Mouse (Mus musculus): ENCODE data around the gene Txnrd2. TPM values are rescaled to one million over a fixed set of nuclear protein-coding genes. Genes with fewer than 3 reads are reported as not detected.

Gene Txnrd2
- polyA plus RNA-seq, 1 experiment from 2014 or later = 34.5 TPM

GRCm38 (mm10) chr16:18386451-18386850 lies 39.7 kb upstream of the Txnrd2 start:
- Histone ChIP-seq H3K27me3 (replicated peaks) (no peaks in the 10 kb centered on the region), H3K4me3 (no peak overlapping the region), H3K27ac (replicated peaks) (no peak overlapping the region), H3K4me1 (peaks cover 44% of the 10 kb centered on the region), H3K4me2 (no peak overlapping the region), H3K9ac (no peak overlapping the region), H3K9me3 (no peaks in the 10 kb centered on the region), H3K36me3 (no peaks in the 10 kb centered on the region)
- 78% methylated on average over 7 of the region's 7 CpGs for WGBS
- ATAC-seq (ENCODE audit: extremely low read depth, insufficient number of reproducible peaks, low FRiP score, low TSS enrichment) = no peak

- Histone ChIP-seq H3K27ac (replicated peaks) (no peak overlapping the region; the same call in 1 of the 2 replicates), H3K4me2 (no peak overlapping the region), H3K36me3 (no peaks in the 10 kb centered on the region), H3K4me3 (no peak overlapping the region), H3K9ac (no peak overlapping the region), H3K9me3 (no peaks in the 10 kb centered on the region), H3K4me1 (peaks cover 41% of the 10 kb centered on the region), H3K27me3 (replicated peaks) (no peaks in the 10 kb centered on the region)
- WGBS = 50% methylated on average over 3 of the region's 3 CpGs
- ATAC-seq (ENCODE audit: extremely low read depth, insufficient number of reproducible peaks, low FRiP score, low TSS enrichment) = no peak
Observed at GRCm38 (mm10) chr16:18386972-18387371, 39.2 kb upstream of the Txnrd2 start.

GRCm38 (mm10) chr16:18387704-18388582 lies 38.2 kb upstream of the Txnrd2 start:
- 32% methylated on average over 5 of the region's 7 CpGs for WGBS
- H3K27ac ChIP-seq (replicated peaks) = peak overlapping the region; percentile 45
- H3K36me3 ChIP-seq = no peaks in the 10 kb centered on the region
- H3K4me2 ChIP-seq = peak overlapping the region; percentile 6; the same call in 1 of the 2 replicates
- peaks cover 41% of the 10 kb centered on the region for H3K4me1 ChIP-seq
- ATAC-seq (ENCODE audit: extremely low read depth, insufficient number of reproducible peaks, low FRiP score, low TSS enrichment) = no peak
- H3K9ac ChIP-seq = peak overlapping the region; percentile 53
- no peak overlapping the region for H3K4me3 ChIP-seq
- H3K9me3 ChIP-seq = no peaks in the 10 kb centered on the region
- H3K27me3 ChIP-seq (replicated peaks) = no peaks in the 10 kb centered on the region

GRCm38 (mm10) chr16:18388583-18389435 lies 37.4 kb upstream of the Txnrd2 start:
- Histone ChIP-seq H3K27ac (replicated peaks) (peak overlapping the region; percentile 45; the same call in 1 of the 2 replicates), H3K27me3 (replicated peaks) (no peaks in the 10 kb centered on the region), H3K36me3 (no peaks in the 10 kb centered on the region), H3K9ac (peak overlapping the region; percentile 53), H3K4me1 (peaks cover 41% of the 10 kb centered on the region), H3K9me3 (no peaks in the 10 kb centered on the region), H3K4me2 (no peak overlapping the region), H3K4me3 (no peak overlapping the region)
- ATAC-seq (ENCODE audit: extremely low read depth, insufficient number of reproducible peaks, low FRiP score, low TSS enrichment) = no peak
- WGBS = 83% methylated on average over 14 of the region's 14 CpGs

GRCm38 (mm10) chr16:18390399-18390798 lies 35.8 kb upstream of the Txnrd2 start:
- Histone ChIP-seq H3K27me3 (replicated peaks) (no peaks in the 10 kb centered on the region), H3K4me2 (no peak overlapping the region), H3K4me3 (no peak overlapping the region), H3K27ac (replicated peaks) (no peak overlapping the region), H3K9ac (no peak overlapping the region), H3K4me1 (peaks cover 55% of the 10 kb centered on the region), H3K9me3 (no peaks in the 10 kb centered on the region), H3K36me3 (no peaks in the 10 kb centered on the region)
- ATAC-seq (ENCODE audit: extremely low read depth, insufficient number of reproducible peaks, low FRiP score, low TSS enrichment) = no peak
- WGBS = 69% methylated on average over 6 of the region's 6 CpGs

- no peak overlapping the region for H3K9ac ChIP-seq
- H3K4me1 ChIP-seq = peaks cover 61% of the 10 kb centered on the region
- no peak overlapping the region for H3K4me3 ChIP-seq
- H3K27me3 ChIP-seq (replicated peaks) = no peaks in the 10 kb centered on the region
- H3K9me3 ChIP-seq = no peaks in the 10 kb centered on the region
- no peak for ATAC-seq (ENCODE audit: extremely low read depth, insufficient number of reproducible peaks, low FRiP score, low TSS enrichment)
- H3K36me3 ChIP-seq = no peaks in the 10 kb centered on the region
- 87% methylated on average over 3 of the region's 3 CpGs for WGBS
- no peak overlapping the region for H3K4me2 ChIP-seq
- H3K27ac ChIP-seq (replicated peaks) = no peak overlapping the region
Observed at GRCm38 (mm10) chr16:18391127-18391526, 35.1 kb upstream of the Txnrd2 start.

- no peak overlapping the region for H3K4me2 ChIP-seq
- 0 out of 2 replicates have a peak overlapping the region, but pooled peaks have one; percentile 83 for H3K9ac ChIP-seq
- no peaks in the 10 kb centered on the region for H3K36me3 ChIP-seq
- H3K27me3 ChIP-seq (replicated peaks) = no peaks in the 10 kb centered on the region
- H3K27ac ChIP-seq (replicated peaks) = no peak overlapping the region
- no peaks in the 10 kb centered on the region for H3K9me3 ChIP-seq
- ATAC-seq (ENCODE audit: extremely low read depth, insufficient number of reproducible peaks, low FRiP score, low TSS enrichment) = no peak
- peaks cover 67% of the 10 kb centered on the region for H3K4me1 ChIP-seq
- H3K4me3 ChIP-seq = no peak overlapping the region
- WGBS = 87% methylated on average over 3 of the region's 3 CpGs
Observed at GRCm38 (mm10) chr16:18391728-18392127, 34.5 kb upstream of the Txnrd2 start.

- H3K9me3 ChIP-seq = no peaks in the 10 kb centered on the region
- peak overlapping the region; percentile 83 for H3K9ac ChIP-seq
- peak; percentile 73 for ATAC-seq (ENCODE audit: extremely low read depth, insufficient number of reproducible peaks, low FRiP score, low TSS enrichment)
- H3K27ac ChIP-seq (replicated peaks) = peak overlapping the region; percentile 98
- under 1% methylated on average over 63 of the region's 63 CpGs for WGBS
- H3K27me3 ChIP-seq (replicated peaks) = no peaks in the 10 kb centered on the region
- H3K4me2 ChIP-seq = peak overlapping the region; percentile 90
- peak overlapping the region; percentile 59 for H3K4me3 ChIP-seq
- H3K4me1 ChIP-seq = peaks cover 61% of the 10 kb centered on the region
- peaks cover 10% of the 10 kb centered on the region for H3K36me3 ChIP-seq
Observed at GRCm38 (mm10) chr16:18392469-18393426, 33.4 kb upstream of the Txnrd2 start.

- Histone ChIP-seq H3K27me3 (replicated peaks) (no peaks in the 10 kb centered on the region), H3K9ac (peak overlapping the region; percentile 83), H3K4me3 (peak overlapping the region; percentile 59), H3K27ac (replicated peaks) (peak overlapping the region; percentile 98), H3K36me3 (peaks cover 19% of the 10 kb centered on the region), H3K9me3 (no peaks in the 10 kb centered on the region), H3K4me2 (peak overlapping the region; percentile 90), H3K4me1 (peaks cover 53% of the 10 kb centered on the region)
- ATAC-seq (ENCODE audit: extremely low read depth, insufficient number of reproducible peaks, low FRiP score, low TSS enrichment) = no peak
- 56% methylated on average over 5 of the region's 5 CpGs for WGBS
Observed at GRCm38 (mm10) chr16:18393595-18393994, 32.6 kb upstream of the Txnrd2 start.

- H3K4me1 ChIP-seq = peaks cover 50% of the 10 kb centered on the region
- WGBS = 70% methylated on average over 3 of the region's 3 CpGs
- no peaks in the 10 kb centered on the region for H3K9me3 ChIP-seq
- H3K36me3 ChIP-seq = peaks cover 23% of the 10 kb centered on the region
- ATAC-seq (ENCODE audit: extremely low read depth, insufficient number of reproducible peaks, low FRiP score, low TSS enrichment) = no peak
- peak overlapping the region; percentile 98 for H3K27ac ChIP-seq (replicated peaks)
- H3K4me3 ChIP-seq = 0 out of 2 replicates have a peak overlapping the region, but pooled peaks have one; percentile 59
- no peaks in the 10 kb centered on the region for H3K27me3 ChIP-seq (replicated peaks)
- peak overlapping the region; percentile 83 for H3K9ac ChIP-seq
- peak overlapping the region; percentile 90 for H3K4me2 ChIP-seq
Observed at GRCm38 (mm10) chr16:18394056-18394455, 32.1 kb upstream of the Txnrd2 start.
